Mouse (Mus musculus): ENCODE data around the gene Tmprss5. TPM values are rescaled to one million over a fixed set of nuclear protein-coding genes. Genes with fewer than 3 reads are reported as not detected.

Gene Tmprss5
- polyA plus RNA-seq (2014; fragmentation: Nextera tagmentation; extraction: Ambion mirVana): 0.70 and 1.7 TPM in 2 replicates

DNA sequence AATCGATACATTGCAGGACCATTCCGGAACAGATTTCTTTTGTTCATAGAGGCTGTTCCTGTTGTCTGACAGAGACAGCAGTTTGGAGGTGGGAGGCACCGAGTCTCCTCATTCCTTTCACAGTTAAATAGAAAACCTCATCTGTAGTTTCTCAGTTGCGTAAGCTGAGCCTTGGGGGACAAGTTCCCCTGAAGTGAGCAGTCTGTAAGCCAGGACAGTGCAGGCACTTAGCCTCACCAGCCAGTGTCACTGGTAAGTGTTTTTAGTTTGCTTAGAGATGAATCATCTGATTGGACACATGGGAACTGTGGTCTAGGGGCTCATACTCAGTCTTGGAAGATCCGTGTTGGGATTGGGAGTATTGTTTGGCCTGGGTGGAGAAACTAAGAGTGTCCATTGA lies at the start of gene Tmprss5:
Tmprss5 (plus strand) TSS at position 154 of the 400 bp plus-strand sequence.
- H3K4me1 ChIP-seq (ENCODE audit: control insufficient read depth, insufficient read depth, low read length): no peaks in the 10 kb centered on the region
- H3K27ac ChIP-seq (replicated peaks; ENCODE audit: low read depth, low read length): no peak within 1 kb of the TSS
- H3K27me3 ChIP-seq (ENCODE audit: control insufficient read depth, insufficient read depth, low read length): no peaks in the 10 kb centered on the region
- H3K4me3 ChIP-seq (replicated peaks; ENCODE audit: low read depth, low read length): no peak within 1 kb of the TSS
- ATAC-seq (ENCODE audit: low FRiP score, low TSS enrichment) (no peak), DNase-seq (no peak)
- H3K9ac ChIP-seq (replicated peaks; ENCODE audit: low read length): no peak within 1 kb of the TSS
- H3K9me3 ChIP-seq (ENCODE audit: control insufficient read depth, low read length): no peaks in the 10 kb centered on the region
- H3K36me3 ChIP-seq (ENCODE audit: control insufficient read depth, insufficient read depth, low read length): peaks cover 37% of the 10 kb centered on the region
- 56% methylated on average over 5 of the region's 5 CpGs for WGBS
- no peak within 1 kb of the TSS for H3K4me2 ChIP-seq (ENCODE audit: low read length)

DNA sequence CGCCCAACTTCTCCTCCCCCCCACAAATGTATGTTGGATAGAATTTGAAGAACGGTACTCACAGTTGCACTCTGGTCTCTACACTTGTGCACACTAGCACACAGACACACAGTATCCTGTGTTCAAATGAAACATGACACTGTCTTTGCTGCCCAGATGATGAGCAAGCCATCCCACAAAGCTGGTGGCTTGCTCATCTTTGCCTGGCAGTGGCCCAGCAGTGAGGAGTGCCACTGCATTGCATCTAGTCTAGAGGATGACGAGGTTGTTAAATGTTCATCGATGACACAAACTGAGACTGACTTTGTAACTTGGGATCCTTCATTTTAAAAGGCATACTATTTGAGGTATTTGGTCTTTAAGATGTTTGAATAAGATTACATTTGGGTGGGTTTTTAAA lies 46.3 kb upstream of the Tmprss5 start:
- ATAC-seq (ENCODE audit: low FRiP score, low TSS enrichment): no peak
- Histone ChIP-seq H3K27ac (replicated peaks; ENCODE audit: low read depth, low read length) (no peak overlapping the region), H3K9ac (replicated peaks; ENCODE audit: low read length) (no peak overlapping the region), H3K4me1 (ENCODE audit: control insufficient read depth, insufficient read depth, low read length) (no peaks in the 10 kb centered on the region), H3K9me3 (ENCODE audit: control insufficient read depth, low read length) (no peaks in the 10 kb centered on the region), H3K4me2 (ENCODE audit: low read length) (no peak overlapping the region), H3K36me3 (ENCODE audit: control insufficient read depth, insufficient read depth, low read length) (peaks cover 81% of the 10 kb centered on the region), H3K27me3 (ENCODE audit: control insufficient read depth, insufficient read depth, low read length) (no peaks in the 10 kb centered on the region), H3K4me3 (replicated peaks; ENCODE audit: low read depth, low read length) (no peak overlapping the region)
- 96% methylated on average over 4 of the region's 4 CpGs for WGBS
- no peak for DNase-seq

DNA sequence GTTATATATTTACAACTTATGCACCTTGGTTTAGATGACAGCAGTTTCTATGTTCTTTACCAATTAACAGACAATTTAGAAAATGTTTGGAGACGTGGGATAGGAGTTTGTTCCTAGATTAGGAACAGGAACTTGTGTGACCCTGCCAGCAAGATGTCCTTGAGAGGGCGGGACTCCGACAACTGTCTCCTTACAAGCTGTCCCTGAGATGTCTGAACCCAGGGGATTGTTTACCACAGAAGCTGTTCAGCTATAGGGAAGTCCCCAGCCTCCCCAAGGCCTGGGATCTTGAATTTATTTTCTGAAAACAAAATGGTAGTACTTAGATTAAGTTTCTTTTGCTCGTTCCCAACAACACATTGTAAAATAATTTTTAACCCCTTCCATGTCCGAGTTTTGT lies 30.2 kb upstream of the Tmprss5 start:
- WGBS: 81% methylated on average over 5 of the region's 5 CpGs
- no peak overlapping the region for H3K9ac ChIP-seq (replicated peaks; ENCODE audit: low read length)
- DNase-seq: no peak
- no peaks in the 10 kb centered on the region for H3K9me3 ChIP-seq (ENCODE audit: control insufficient read depth, low read length)
- no peak overlapping the region for H3K4me2 ChIP-seq (ENCODE audit: low read length)
- no peaks in the 10 kb centered on the region for H3K36me3 ChIP-seq (ENCODE audit: control insufficient read depth, insufficient read depth, low read length)
- H3K4me1 ChIP-seq (ENCODE audit: control insufficient read depth, insufficient read depth, low read length): no peaks in the 10 kb centered on the region
- H3K4me3 ChIP-seq (replicated peaks; ENCODE audit: low read depth, low read length): no peak overlapping the region
- H3K27ac ChIP-seq (replicated peaks; ENCODE audit: low read depth, low read length): no peak overlapping the region
- H3K27me3 ChIP-seq (ENCODE audit: control insufficient read depth, insufficient read depth, low read length): no peaks in the 10 kb centered on the region
- no peak for ATAC-seq (ENCODE audit: low FRiP score, low TSS enrichment)

DNA sequence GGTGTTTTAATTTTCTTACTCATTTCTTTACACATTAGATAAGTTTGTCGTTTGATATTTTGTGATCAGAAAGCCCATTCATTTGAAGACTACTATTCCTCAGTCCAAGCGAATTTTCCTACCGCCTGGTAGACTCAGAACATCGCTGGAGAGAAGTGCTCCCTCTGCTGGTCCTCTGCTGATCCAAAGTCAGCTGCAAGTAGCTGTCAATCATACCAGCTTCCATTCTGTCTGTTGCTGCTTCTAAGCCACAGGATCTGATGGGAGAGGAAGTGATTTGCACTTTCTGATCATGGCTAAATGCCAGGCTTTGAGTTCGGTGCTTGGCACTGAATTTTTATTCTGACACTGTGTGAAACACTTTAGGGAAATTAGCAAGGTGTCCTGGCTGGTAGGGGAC lies 29.7 kb upstream of the Tmprss5 start:
- H3K27ac ChIP-seq (replicated peaks; ENCODE audit: low read depth, low read length): no peak overlapping the region
- H3K4me2 ChIP-seq (ENCODE audit: low read length): no peak overlapping the region
- 0 out of 2 replicates have a peak, but pooled peaks cover 3% of the 10 kb centered on the region for H3K4me1 ChIP-seq (ENCODE audit: control insufficient read depth, insufficient read depth, low read length)
- WGBS: 15% methylated on average over 5 of the region's 5 CpGs
- peak; percentile 88 for DNase-seq
- H3K9ac ChIP-seq (replicated peaks; ENCODE audit: low read length): no peak overlapping the region
- H3K27me3 ChIP-seq (ENCODE audit: control insufficient read depth, insufficient read depth, low read length): no peaks in the 10 kb centered on the region
- no peaks in the 10 kb centered on the region for H3K36me3 ChIP-seq (ENCODE audit: control insufficient read depth, insufficient read depth, low read length)
- ATAC-seq (ENCODE audit: low FRiP score, low TSS enrichment): no peak
- no peaks in the 10 kb centered on the region for H3K9me3 ChIP-seq (ENCODE audit: control insufficient read depth, low read length)
- no peak overlapping the region for H3K4me3 ChIP-seq (replicated peaks; ENCODE audit: low read depth, low read length)

DNA sequence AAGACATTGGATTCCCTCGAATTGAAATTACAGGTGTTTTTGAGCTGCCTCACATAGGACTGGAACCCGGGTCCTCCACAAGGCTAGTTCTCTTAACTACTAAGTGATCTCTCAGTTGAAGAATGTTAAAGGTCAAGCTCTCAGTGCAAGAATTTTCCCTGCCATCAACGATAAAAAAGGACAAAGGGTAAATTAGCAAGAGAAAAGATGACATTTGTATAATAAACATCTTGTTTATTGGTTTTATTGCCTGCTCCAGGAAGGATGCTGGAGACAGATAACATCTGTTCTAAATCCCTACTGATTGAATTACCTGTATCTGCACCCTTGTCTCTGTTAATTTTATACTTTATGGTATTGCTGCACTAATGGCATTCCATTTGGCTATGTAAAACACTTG lies 27.0 kb upstream of the Tmprss5 start:
- Histone ChIP-seq H3K9ac (replicated peaks; ENCODE audit: low read length) (no peak overlapping the region), H3K27me3 (ENCODE audit: control insufficient read depth, insufficient read depth, low read length) (no peaks in the 10 kb centered on the region), H3K4me3 (replicated peaks; ENCODE audit: low read depth, low read length) (no peak overlapping the region), H3K27ac (replicated peaks; ENCODE audit: low read depth, low read length) (no peak overlapping the region), H3K4me2 (ENCODE audit: low read length) (no peak overlapping the region), H3K9me3 (ENCODE audit: control insufficient read depth, low read length) (no peaks in the 10 kb centered on the region), H3K4me1 (ENCODE audit: control insufficient read depth, insufficient read depth, low read length) (0 out of 2 replicates have a peak, but pooled peaks cover 6% of the 10 kb centered on the region), H3K36me3 (ENCODE audit: control insufficient read depth, insufficient read depth, low read length) (peaks cover 6% of the 10 kb centered on the region; the same call in 1 of the 2 replicates)
- 90% methylated on average over 3 of the region's 3 CpGs for WGBS
- DNase-seq (no peak), ATAC-seq (ENCODE audit: low FRiP score, low TSS enrichment) (no peak)

DNA sequence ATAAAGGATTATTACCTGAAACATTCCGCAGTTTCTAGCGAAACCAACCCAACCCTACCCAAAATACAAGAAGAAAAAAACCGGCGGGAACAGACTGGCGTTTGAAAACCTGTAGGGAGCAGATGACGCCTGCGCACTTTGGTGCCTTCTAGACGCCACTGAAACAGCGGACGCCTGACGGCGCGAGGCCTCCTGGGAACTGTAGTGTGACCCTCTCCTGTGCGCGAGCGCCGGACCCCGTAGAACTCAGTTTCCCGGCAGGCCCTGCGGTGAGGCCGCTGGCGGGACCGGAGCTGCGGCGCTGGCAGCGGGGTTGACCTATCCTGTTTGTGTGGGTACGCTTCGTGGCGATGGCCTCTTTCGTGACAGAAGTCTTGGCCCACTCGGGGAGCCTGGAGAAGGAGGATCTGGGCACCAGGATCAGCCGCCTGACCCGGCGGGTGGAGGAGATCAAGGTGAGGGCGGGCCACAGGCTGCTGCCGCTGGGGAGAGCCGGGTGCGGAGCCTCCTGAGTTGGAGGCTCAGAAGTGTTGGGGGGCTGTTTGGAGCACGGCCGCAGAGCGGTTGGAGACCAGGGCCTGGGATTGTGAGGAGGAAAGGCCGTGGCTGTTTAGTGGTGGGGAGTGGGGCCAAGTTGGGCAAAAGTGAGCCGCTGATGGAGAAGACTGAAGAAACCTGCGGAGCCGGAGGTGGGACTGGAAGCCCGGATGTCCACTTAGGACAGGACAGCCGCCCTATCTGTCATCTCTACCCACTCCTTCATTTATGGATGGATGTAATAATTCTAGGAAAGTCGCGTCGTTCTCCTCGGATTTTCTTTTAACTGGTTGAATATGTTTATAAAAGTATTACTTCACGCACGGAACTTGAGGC lies 25.5 kb upstream of the Tmprss5 start, which contains the start of gene Zw10:
Zw10 (plus strand) TSS at position 281 of the 873 bp plus-strand sequence.
- 0 out of 2 replicates have a peak, but pooled peaks cover 6% of the 10 kb centered on the region for H3K4me1 ChIP-seq (ENCODE audit: control insufficient read depth, insufficient read depth, low read length)
- H3K4me2 ChIP-seq (ENCODE audit: low read length): peak within 1 kb of the TSS; percentile 72
- peaks cover 16% of the 10 kb centered on the region for H3K36me3 ChIP-seq (ENCODE audit: control insufficient read depth, insufficient read depth, low read length)
- H3K27me3 ChIP-seq (ENCODE audit: control insufficient read depth, insufficient read depth, low read length): no peaks in the 10 kb centered on the region
- peak within 1 kb of the TSS; percentile 76 for H3K9ac ChIP-seq (replicated peaks; ENCODE audit: low read length)
- peak; percentile 99 for DNase-seq
- no peak within 1 kb of the TSS; the same call in 1 of the 2 replicates for H3K27ac ChIP-seq (replicated peaks; ENCODE audit: low read depth, low read length)
- ATAC-seq (ENCODE audit: low FRiP score, low TSS enrichment): peak; percentile 98
- under 1% methylated on average over 53 of the region's 53 CpGs for WGBS
- H3K4me3 ChIP-seq (replicated peaks; ENCODE audit: low read depth, low read length): peak within 1 kb of the TSS; percentile 89
- no peaks in the 10 kb centered on the region for H3K9me3 ChIP-seq (ENCODE audit: control insufficient read depth, low read length)

DNA sequence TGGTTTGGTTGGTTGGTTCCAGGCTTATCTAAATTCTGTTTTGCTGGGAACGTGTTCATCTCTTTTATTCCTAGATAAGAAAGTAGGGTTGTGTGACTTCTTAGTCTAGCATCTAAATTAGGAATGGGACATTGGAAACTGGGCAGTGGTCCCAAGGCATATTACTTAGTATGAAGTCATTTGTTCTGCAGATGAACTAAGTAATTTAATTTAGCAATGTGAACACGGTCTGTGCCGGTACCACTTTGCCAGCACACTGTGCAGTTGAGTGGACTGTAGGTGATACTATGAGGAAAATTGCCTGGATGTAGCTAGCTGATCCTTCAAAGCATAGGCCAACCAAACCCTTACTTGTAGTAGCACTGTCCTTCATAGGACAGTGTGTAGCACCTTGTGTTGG lies 4.2 kb upstream of the Tmprss5 start:
- no peaks in the 10 kb centered on the region for H3K9me3 ChIP-seq (ENCODE audit: control insufficient read depth, low read length)
- H3K4me2 ChIP-seq (ENCODE audit: low read length): no peak overlapping the region
- DNase-seq: no peak
- no peaks in the 10 kb centered on the region for H3K27me3 ChIP-seq (ENCODE audit: control insufficient read depth, insufficient read depth, low read length)
- no peak for ATAC-seq (ENCODE audit: low FRiP score, low TSS enrichment)
- peaks cover 67% of the 10 kb centered on the region for H3K36me3 ChIP-seq (ENCODE audit: control insufficient read depth, insufficient read depth, low read length)
- no peak overlapping the region for H3K4me3 ChIP-seq (replicated peaks; ENCODE audit: low read depth, low read length)
- no peaks in the 10 kb centered on the region for H3K4me1 ChIP-seq (ENCODE audit: control insufficient read depth, insufficient read depth, low read length)
- 93% methylated on average over 3 of the region's 3 CpGs for WGBS
- H3K9ac ChIP-seq (replicated peaks; ENCODE audit: low read length): no peak overlapping the region
- no peak overlapping the region for H3K27ac ChIP-seq (replicated peaks; ENCODE audit: low read depth, low read length)

DNA sequence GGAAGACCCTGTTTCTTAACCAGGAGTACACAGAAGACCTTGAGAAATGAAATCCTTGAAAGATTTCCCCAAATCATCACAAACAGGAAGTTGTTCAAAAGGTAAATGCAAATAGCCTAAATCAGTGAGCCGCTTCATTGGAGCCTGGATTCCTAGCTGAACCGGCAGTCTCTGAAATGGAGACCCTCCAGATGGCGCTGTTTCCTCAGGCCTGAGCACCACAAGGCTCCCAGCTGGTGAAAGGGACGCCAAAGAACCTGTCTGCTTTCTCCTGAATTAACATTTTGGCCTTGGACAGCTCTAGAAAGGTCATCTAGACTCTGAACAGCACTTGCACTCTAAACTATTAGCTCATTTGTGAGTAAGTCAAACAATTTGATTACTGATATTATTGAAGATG lies 501 bp downstream of the Tmprss5 start:
- H3K27me3 ChIP-seq (ENCODE audit: control insufficient read depth, insufficient read depth, low read length): no peaks in the 10 kb centered on the region
- ATAC-seq (ENCODE audit: low FRiP score, low TSS enrichment): no peak
- DNase-seq: peak; percentile 93
- no peak overlapping the region for H3K4me2 ChIP-seq (ENCODE audit: low read length)
- H3K36me3 ChIP-seq (ENCODE audit: control insufficient read depth, insufficient read depth, low read length): peaks cover 37% of the 10 kb centered on the region
- no peak overlapping the region for H3K9ac ChIP-seq (replicated peaks; ENCODE audit: low read length)
- no peak overlapping the region for H3K4me3 ChIP-seq (replicated peaks; ENCODE audit: low read depth, low read length)
- no peaks in the 10 kb centered on the region for H3K4me1 ChIP-seq (ENCODE audit: control insufficient read depth, insufficient read depth, low read length)
- WGBS: 9% methylated on average over 4 of the region's 4 CpGs
- no peaks in the 10 kb centered on the region for H3K9me3 ChIP-seq (ENCODE audit: control insufficient read depth, low read length)
- H3K27ac ChIP-seq (replicated peaks; ENCODE audit: low read depth, low read length): no peak overlapping the region

DNA sequence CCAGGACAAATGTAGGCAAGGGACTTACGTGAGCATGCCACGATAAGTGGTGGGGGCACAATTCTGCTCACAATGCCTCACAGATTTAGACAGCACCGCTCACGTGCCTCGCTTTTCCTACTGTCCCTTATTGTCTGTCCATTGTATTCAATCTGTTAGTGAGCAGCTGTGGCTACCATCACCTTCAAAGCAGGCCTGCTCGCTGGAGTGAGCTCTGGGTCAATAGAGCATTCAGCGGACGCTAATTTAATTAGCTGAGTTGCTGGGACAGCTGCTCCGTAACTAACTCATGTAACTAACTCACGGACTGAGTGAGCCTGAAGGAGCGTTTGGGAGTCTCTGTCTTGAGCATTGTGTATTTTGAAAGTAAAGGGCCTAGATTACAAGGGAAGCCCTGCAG lies 6.3 kb downstream of the Tmprss5 start:
- H3K27me3 ChIP-seq (ENCODE audit: control insufficient read depth, insufficient read depth, low read length): no peaks in the 10 kb centered on the region
- H3K9me3 ChIP-seq (ENCODE audit: control insufficient read depth, low read length): no peaks in the 10 kb centered on the region
- H3K27ac ChIP-seq (replicated peaks; ENCODE audit: low read depth, low read length): no peak overlapping the region
- no peak overlapping the region for H3K4me3 ChIP-seq (replicated peaks; ENCODE audit: low read depth, low read length)
- no peaks in the 10 kb centered on the region for H3K4me1 ChIP-seq (ENCODE audit: control insufficient read depth, insufficient read depth, low read length)
- no peak overlapping the region for H3K9ac ChIP-seq (replicated peaks; ENCODE audit: low read length)
- DNase-seq (peak; percentile 37), ATAC-seq (ENCODE audit: low FRiP score, low TSS enrichment) (no peak)
- H3K4me2 ChIP-seq (ENCODE audit: low read length): no peak overlapping the region
- 0 out of 2 replicates have a peak, but pooled peaks cover 3% of the 10 kb centered on the region for H3K36me3 ChIP-seq (ENCODE audit: control insufficient read depth, insufficient read depth, low read length)
- WGBS: 7% methylated on average over 11 of the region's 11 CpGs
